Mouse (Mus musculus): ENCODE results near the gene Enoph1. TPM values are rescaled to one million over a fixed set of nuclear protein-coding genes. Genes with fewer than 3 reads are reported as not detected.

Gene Enoph1
- polyA plus RNA-seq, 1 experiment, result 34.2 TPM

- DNase-seq, result peak; percentile 93
- Histone ChIP-seq H3K36me3 (ENCODE audit: control insufficient read depth, insufficient read depth, low read length) (peaks cover 31% of the 10 kb centered on the region), H3K4me1 (replicated peaks; ENCODE audit: control insufficient read depth, insufficient read depth, low read length) (peaks cover 6% of the 10 kb centered on the region), H3K27ac (ENCODE audit: control insufficient read depth, insufficient read depth, low read length) (peak overlapping the region; percentile 46), H3K4me3 (ENCODE audit: control insufficient read depth, insufficient read depth, low read length) (peak overlapping the region; percentile 71), H3K27me3 (ENCODE audit: control insufficient read depth, insufficient read depth, low read length) (no peaks in the 10 kb centered on the region)
- WGBS, result under 1% methylated on average over 43 of the region's 45 CpGs
- peak; percentile 14; the same call in 1 of the 2 replicates for TF ChIP-seq CTCF (IDR thresholded peaks at IDR 0.05; ENCODE audit: borderline replicate concordance, control insufficient read depth, extremely low read depth, insufficient read depth, low read length, poor library complexity)
- no peak for TF ChIP-seq POLR2A (IDR thresholded peaks at IDR 0.05; ENCODE audit: control insufficient read depth, extremely low read depth, insufficient read depth, low read length, poor library complexity)
Observed at GRCm38 (mm10) chr5:100037965-100038713, 1.6 kb upstream of the Enoph1 start.

- Histone ChIP-seq H3K36me3 (ENCODE audit: control insufficient read depth, insufficient read depth, low read length) (peaks cover 24% of the 10 kb centered on the region), H3K4me1 (replicated peaks; ENCODE audit: control insufficient read depth, insufficient read depth, low read length) (peaks cover 6% of the 10 kb centered on the region), H3K4me3 (ENCODE audit: control insufficient read depth, insufficient read depth, low read length) (peak overlapping the region; percentile 79), H3K27ac (ENCODE audit: control insufficient read depth, insufficient read depth, low read length) (peak overlapping the region; percentile 46), H3K27me3 (ENCODE audit: control insufficient read depth, insufficient read depth, low read length) (no peaks in the 10 kb centered on the region)
- peak; percentile 98 for TF ChIP-seq CTCF (IDR thresholded peaks at IDR 0.05; ENCODE audit: borderline replicate concordance, control insufficient read depth, extremely low read depth, insufficient read depth, low read length, poor library complexity)
- TF ChIP-seq POLR2A (IDR thresholded peaks at IDR 0.05; ENCODE audit: control insufficient read depth, extremely low read depth, insufficient read depth, low read length, poor library complexity), result peak; percentile 58; the same call in 1 of the 2 replicates
- peak; percentile 98 for DNase-seq
- under 1% methylated on average over 113 of the region's 113 CpGs for WGBS
Observed at GRCm38 (mm10) chr5:100038714-100039601, 827 bp upstream of the Enoph1 start.

- WGBS, result 2% methylated on average over 19 of the region's 19 CpGs
- peak overlapping the region; percentile 49 for H3K27ac ChIP-seq (ENCODE audit: control insufficient read depth, insufficient read depth, low read length)
- TF ChIP-seq CTCF (IDR thresholded peaks at IDR 0.05; ENCODE audit: borderline replicate concordance, control insufficient read depth, extremely low read depth, insufficient read depth, low read length, poor library complexity), result no peak
- TF ChIP-seq POLR2A (IDR thresholded peaks at IDR 0.05; ENCODE audit: control insufficient read depth, extremely low read depth, insufficient read depth, low read length, poor library complexity), result no peak
- H3K4me1 ChIP-seq (replicated peaks; ENCODE audit: control insufficient read depth, insufficient read depth, low read length), result peaks cover 6% of the 10 kb centered on the region
- H3K27me3 ChIP-seq (ENCODE audit: control insufficient read depth, insufficient read depth, low read length), result no peaks in the 10 kb centered on the region
- DNase-seq, result peak; percentile 42
- peaks cover 12% of the 10 kb centered on the region; the same call in 1 of the 2 replicates for H3K36me3 ChIP-seq (ENCODE audit: control insufficient read depth, insufficient read depth, low read length)
- peak overlapping the region; percentile 79 for H3K4me3 ChIP-seq (ENCODE audit: control insufficient read depth, insufficient read depth, low read length)
Observed at GRCm38 (mm10) chr5:100040281-100040784, 548 bp downstream of the Enoph1 start.

- WGBS, result 98% methylated on average over 4 of the region's 4 CpGs
- TF ChIP-seq POLR2A (IDR thresholded peaks at IDR 0.05; ENCODE audit: control insufficient read depth, extremely low read depth, insufficient read depth, low read length, poor library complexity), result no peak
- TF ChIP-seq CTCF (IDR thresholded peaks at IDR 0.05; ENCODE audit: borderline replicate concordance, control insufficient read depth, extremely low read depth, insufficient read depth, low read length, poor library complexity), result no peak
- H3K27ac ChIP-seq (ENCODE audit: control insufficient read depth, insufficient read depth, low read length), result no peak overlapping the region
Observed at GRCm38 (mm10) chr5:100041272-100041671, 1.5 kb downstream of the Enoph1 start.

GRCm38 (mm10) chr5:100042467-100042866, 2.7 kb downstream of the Enoph1 start:
- TF ChIP-seq CTCF (IDR thresholded peaks at IDR 0.05; ENCODE audit: borderline replicate concordance, control insufficient read depth, extremely low read depth, insufficient read depth, low read length, poor library complexity), result no peak
- TF ChIP-seq POLR2A (IDR thresholded peaks at IDR 0.05; ENCODE audit: control insufficient read depth, extremely low read depth, insufficient read depth, low read length, poor library complexity), result no peak
- H3K27ac ChIP-seq (ENCODE audit: control insufficient read depth, insufficient read depth, low read length), result no peak overlapping the region
- WGBS, result 97% methylated on average over 8 of the region's 8 CpGs
- no peak overlapping the region for H3K4me3 ChIP-seq (ENCODE audit: control insufficient read depth, insufficient read depth, low read length)
- H3K4me1 ChIP-seq (replicated peaks; ENCODE audit: control insufficient read depth, insufficient read depth, low read length), result peaks cover 3% of the 10 kb centered on the region; the same call in 1 of the 2 replicates
- no peak for DNase-seq
- H3K36me3 ChIP-seq (ENCODE audit: control insufficient read depth, insufficient read depth, low read length), result no peaks in the 10 kb centered on the region
- no peaks in the 10 kb centered on the region for H3K27me3 ChIP-seq (ENCODE audit: control insufficient read depth, insufficient read depth, low read length)

More at GRCm38 (mm10) chr5:100041272-100041671, 1.5 kb downstream of the Enoph1 start:
- H3K4me3 ChIP-seq (ENCODE audit: control insufficient read depth, insufficient read depth, low read length), result no peak overlapping the region
- DNase-seq, result no peak
- H3K4me1 ChIP-seq (replicated peaks; ENCODE audit: control insufficient read depth, insufficient read depth, low read length), result peaks cover 6% of the 10 kb centered on the region
- H3K36me3 ChIP-seq (ENCODE audit: control insufficient read depth, insufficient read depth, low read length), result peaks cover 6% of the 10 kb centered on the region; the same call in 1 of the 2 replicates
- H3K27me3 ChIP-seq (ENCODE audit: control insufficient read depth, insufficient read depth, low read length), result no peaks in the 10 kb centered on the region

- no peak for DNase-seq
- no peaks in the 10 kb centered on the region for H3K36me3 ChIP-seq (ENCODE audit: control insufficient read depth, insufficient read depth, low read length)
- no peak overlapping the region for H3K27ac ChIP-seq (ENCODE audit: control insufficient read depth, insufficient read depth, low read length)
- H3K4me1 ChIP-seq (replicated peaks; ENCODE audit: control insufficient read depth, insufficient read depth, low read length), result peaks cover 3% of the 10 kb centered on the region; the same call in 1 of the 2 replicates
- H3K27me3 ChIP-seq (ENCODE audit: control insufficient read depth, insufficient read depth, low read length), result no peaks in the 10 kb centered on the region
- no peak for TF ChIP-seq POLR2A (IDR thresholded peaks at IDR 0.05; ENCODE audit: control insufficient read depth, extremely low read depth, insufficient read depth, low read length, poor library complexity)
- TF ChIP-seq CTCF (IDR thresholded peaks at IDR 0.05; ENCODE audit: borderline replicate concordance, control insufficient read depth, extremely low read depth, insufficient read depth, low read length, poor library complexity), result no peak
- WGBS, result 96% methylated on average over 5 of the region's 5 CpGs
- H3K4me3 ChIP-seq (ENCODE audit: control insufficient read depth, insufficient read depth, low read length), result no peak overlapping the region
Observed at GRCm38 (mm10) chr5:100043361-100043760, 3.6 kb downstream of the Enoph1 start.
